Mouse (Mus musculus) gonadal fat pad, adult 2 months (tissue): ENCODE measurements around the gene 1700042G07Rik. TPM values are rescaled to one million over a fixed set of nuclear protein-coding genes. Genes with fewer than 3 reads are reported as not detected.

Experiments used
- DNase-seq: peaks from one replicate; pipeline ENCODE4 v3.0.0-alpha.2; 2012; ENCODE audit warnings: low read depth
- polyA plus RNA-seq: library from polyadenylated mRNA; depleted of rRNA; stranded (reverse); fragments of >200 nt; gene quantifications from 2 replicates; pipeline ENCODE4 v1.2.3, GENCODE M21; 2012

Gene 1700042G07Rik
- polyA plus RNA-seq, 1 experiment, result 5.6 TPM

DNA sequence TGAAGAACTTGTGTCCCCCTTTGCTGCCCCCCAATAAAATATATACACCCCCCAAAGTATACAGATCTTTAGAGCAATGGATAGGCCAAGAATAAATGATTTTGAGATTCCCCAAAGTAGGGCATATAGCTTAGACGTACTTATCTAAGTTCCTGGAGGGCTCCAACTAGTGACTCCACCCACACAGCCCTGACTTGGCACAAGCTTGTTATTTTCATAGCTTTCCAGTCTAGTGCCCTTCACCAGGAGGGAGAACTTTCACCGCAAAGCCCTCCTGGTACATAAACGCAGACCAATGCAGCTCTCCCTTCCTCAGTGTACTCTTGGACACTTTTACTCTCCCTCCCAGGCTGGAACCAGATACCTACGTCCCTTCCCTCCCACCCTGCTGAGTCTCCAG lies 11.0 kb upstream of the 1700042G07Rik start:
- DNase-seq, result no peak

GRCm38 (mm10) chr4:116164759-116165554 lies 8.2 kb upstream of the 1700042G07Rik start:
- no peak for DNase-seq

- DNase-seq, result no peak
Observed at GRCm38 (mm10) chr4:116165708-116166407, 7.3 kb upstream of the 1700042G07Rik start.

DNA sequence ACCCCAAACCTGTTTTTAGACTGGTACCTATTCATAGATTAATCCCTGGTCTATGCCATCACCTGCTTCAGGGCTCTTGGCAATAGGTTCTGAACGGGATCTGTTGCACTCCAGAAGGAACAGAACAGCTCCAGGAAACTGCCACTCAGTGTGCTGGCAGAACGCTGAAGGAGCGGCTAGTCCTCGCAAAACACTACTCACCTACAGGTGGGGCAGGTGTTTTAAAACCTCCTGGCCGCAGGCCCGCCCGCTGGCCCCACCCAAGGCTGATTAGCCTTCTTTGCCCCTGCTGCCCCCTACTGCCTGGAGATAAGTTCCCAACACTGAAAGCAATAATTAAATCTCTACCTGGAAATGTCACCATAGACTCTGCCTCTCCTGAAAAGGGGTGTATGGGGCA lies 5.8 kb upstream of the 1700042G07Rik start, which contains the start of gene Tspan1:
Gene Tspan1 (minus strand): TSS at position 198 of the 400 bp plus-strand sequence.
- DNase-seq, result no peak

GRCm38 (mm10) chr4:116168617-116169352 lies 4.4 kb upstream of the 1700042G07Rik start:
- no peak for DNase-seq

DNA sequence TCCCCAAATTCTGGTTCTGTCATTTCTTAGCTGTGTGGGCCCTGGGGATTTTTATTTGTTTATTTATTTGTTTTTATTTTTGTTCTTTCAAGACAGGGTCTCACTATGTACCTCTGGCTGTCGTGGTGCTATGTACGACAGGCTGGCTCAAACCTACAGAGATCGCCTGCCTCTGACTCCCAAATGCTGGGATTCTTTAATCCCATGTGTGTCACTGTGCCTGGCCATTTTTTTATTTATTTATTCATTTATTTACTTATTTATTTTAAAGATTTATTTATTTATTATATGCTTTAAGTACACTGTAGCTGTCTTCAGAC lies 3.9 kb upstream of the 1700042G07Rik start:
- DNase-seq, result no peak

GRCm38 (mm10) chr4:116173752-116174151 lies 580 bp downstream of the 1700042G07Rik start:
- DNase-seq, result no peak

- DNase-seq, result no peak
Observed at GRCm38 (mm10) chr4:116174466-116175116, 1.4 kb downstream of the 1700042G07Rik start.

DNA sequence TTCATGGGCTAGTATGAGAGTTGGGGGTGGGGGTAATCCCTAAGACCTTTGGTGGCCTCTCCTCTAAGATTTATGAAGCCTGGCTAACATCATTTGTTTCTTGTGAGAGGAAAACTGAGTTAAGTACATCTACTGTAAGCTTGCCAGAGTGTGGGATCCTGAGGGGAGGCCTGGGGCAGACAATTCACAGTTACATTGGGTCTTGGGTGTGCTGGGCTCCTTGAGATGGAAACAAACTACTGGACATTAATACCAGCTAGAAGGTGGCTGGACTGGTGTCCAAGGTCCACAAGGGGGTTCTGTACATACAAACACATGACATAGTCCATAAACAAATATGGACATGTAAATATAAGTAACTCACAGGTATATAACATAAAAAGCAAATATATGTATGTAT lies 2.0 kb downstream of the 1700042G07Rik start:
- DNase-seq, result no peak

- no peak for DNase-seq
Observed at GRCm38 (mm10) chr4:116175711-116176542, 2.8 kb downstream of the 1700042G07Rik start.

DNA sequence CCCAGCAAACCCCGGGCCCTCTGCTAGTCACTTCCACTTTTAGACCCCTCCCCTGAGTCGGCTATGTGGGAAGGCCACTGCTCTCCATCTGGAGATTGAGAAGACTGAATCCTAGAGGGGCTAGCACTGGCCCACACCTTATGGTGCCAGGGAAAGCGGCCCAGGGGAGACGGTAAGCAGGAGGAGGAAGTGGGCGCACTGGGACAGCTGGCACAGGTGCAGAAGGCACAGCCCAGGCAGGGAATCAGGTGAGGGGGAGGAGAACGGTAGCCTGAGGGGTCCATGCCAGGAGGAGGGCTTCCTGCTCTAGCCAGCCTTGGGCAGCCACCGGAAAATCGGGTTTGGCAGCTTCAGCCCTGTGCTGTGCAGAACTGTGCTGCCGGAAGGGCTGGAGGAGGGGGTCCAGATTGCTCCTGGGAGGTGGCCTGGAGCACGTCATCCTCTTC lies 3.4 kb downstream of the 1700042G07Rik start:
- no peak for DNase-seq

DNA sequence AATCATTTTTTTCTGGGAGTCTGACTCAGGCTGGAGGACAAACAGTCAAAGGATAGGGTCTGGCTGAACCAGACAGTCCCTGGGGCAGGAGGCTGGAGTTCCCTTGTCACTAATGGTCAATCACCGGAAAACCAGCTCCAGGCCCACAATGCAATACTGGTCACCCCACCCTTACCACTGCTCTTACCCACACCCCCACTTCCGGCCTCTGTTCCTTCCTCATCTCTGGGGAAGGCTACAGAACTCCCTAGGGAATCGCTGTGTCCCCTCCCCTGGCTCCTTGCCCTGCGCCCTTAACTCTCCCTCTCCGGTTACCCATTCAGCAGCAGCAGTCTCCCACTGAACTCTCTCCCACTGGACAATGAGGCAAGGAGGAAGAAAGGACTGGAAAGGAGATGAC lies 4.0 kb downstream of the 1700042G07Rik start:
- DNase-seq, result no peak

- DNase-seq, result no peak
Observed at GRCm38 (mm10) chr4:116182079-116182478, 8.9 kb downstream of the 1700042G07Rik start.

DNA sequence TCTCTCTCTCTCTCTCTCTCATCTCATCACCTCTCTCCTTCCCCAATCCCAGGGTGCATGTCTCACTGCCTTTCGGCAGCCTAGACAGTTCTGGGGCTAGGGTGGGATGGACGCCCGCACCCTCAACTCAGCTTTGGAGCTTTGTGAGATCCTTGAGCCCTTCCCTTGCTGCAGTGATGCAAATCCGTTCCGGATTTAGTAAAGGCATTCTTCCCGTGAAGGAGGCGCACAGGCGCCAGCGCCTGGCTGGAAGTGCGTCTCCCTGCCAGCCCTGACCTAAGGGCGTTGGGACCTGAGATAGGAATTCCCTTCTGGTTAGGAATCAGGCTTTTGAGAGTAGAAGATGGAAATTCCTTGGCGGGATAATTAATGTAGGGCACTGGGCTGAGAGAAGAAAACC lies 9.6 kb downstream of the 1700042G07Rik start:
- DNase-seq, result no peak

DNA sequence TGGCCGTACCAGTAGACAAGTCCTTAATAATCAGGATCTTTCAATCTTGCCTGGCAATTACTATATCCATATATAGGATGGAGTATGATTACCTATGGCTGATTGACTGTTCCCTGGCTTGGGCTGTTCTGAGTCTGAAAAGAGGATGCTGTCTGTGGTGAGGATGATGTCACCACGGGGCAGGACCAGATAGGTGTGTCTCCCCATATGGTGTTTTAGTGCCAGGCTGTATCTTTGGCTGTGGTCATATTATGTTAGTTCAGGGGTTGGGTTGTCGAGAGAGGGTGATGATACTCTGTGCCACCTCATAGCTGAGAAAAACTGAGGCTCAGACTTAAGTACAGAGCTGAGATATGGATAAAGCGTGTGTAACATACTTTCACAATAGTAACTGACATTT lies 11.9 kb downstream of the 1700042G07Rik start:
- DNase-seq, result no peak

DNA sequence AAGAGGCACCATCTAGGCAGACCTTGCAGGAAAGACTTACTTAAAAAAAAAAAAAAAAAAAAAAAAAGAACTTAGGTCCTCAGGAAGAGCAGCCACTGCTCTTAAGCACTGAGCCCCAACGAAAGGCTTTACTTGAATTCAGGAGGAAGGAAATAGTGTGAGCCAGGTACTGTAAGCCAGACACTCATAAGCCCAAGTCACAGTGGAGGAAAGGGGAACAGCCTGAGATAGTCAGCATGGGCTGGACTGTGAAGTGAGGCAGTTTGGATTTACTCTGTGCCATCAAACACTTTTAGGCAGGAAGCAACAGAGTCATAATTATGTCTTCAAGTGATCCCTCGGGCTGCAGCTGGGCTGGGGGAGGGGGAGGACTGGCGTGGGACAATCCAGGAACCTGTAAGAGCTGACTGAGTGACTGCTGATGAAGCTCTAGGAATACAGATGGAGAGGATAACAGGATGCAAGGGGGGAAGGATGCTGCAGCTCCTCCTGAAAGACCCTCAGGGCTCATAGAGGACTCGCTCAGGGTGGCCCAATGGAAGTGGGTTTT lies 19.2 kb downstream of the 1700042G07Rik start:
- no peak for DNase-seq

GRCm38 (mm10) chr4:116193583-116194383 lies 20.6 kb downstream of the 1700042G07Rik start:
- DNase-seq, result no peak

DNA sequence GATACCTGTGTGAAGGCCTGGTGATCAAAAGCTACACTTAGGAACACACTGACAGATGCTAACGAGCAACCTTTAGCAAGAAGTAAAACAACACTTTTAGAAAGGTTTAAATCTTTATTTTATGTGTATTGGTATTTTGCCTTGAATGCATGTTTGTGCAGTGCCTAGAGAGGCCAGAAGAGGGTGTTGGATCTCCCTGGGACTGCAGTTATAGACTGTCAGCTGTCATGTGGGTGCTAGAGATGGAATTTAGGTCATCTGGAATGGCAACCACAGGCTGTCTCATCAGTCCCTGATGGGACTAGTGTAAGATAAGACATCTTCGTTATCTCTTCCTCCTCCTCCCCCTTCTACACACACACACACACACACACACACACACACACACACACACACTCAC lies 25.2 kb downstream of the 1700042G07Rik start:
- no peak for DNase-seq

DNA sequence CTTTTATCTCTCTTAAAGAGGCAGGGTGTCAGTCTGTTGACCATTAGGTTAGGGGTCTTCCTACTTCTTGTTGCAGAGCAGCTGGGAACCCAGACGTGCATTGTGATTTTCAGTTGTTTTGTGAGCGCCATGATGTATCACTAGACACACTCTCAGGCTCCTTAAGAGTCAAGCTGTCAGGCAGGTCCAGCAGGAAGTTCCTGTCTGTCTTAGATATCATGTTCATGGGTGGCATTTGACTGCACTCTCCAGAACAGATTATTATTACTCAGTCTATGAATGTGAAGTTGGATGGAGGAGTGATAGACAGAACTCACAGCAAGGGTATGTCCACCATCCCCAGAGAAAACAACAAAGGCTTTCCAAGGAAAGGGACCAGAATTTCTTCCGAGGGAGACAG lies 31.2 kb downstream of the 1700042G07Rik start:
- no peak for DNase-seq

DNA sequence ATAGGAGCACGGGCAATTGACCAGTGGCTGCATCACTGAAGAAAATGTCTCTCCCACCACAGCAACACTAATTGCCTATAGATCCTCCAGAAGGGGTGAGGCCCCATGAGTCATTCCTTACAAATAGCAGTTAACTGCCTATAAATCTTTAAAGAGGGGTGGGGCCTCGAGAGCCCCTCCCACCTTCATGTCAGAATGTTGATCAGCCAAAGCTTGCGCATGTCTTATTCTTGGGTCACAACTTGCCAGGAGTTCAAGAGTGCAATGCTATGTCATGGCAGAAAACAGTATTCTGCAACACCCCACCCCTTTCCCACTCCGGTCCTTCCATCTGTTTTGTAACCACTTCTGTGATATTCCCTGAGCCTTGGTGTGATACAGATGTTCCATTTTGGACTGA lies 33.4 kb downstream of the 1700042G07Rik start:
- no peak for DNase-seq
